Mouse (Mus musculus) cerebellum, adult 9-10 months (tissue): ENCODE measurements around the gene Gm21987.
"Not testable (repeated sequence)": the region's sequence is repeated elsewhere in the genome, so short reads cannot be mapped to it uniquely, and the experiment has no call there.

ENCODE experiments used
- DNase-seq: peaks from one replicate; pipeline ENCODE4 v3.0.0; 2022

Gm21987 gene

GRCm38 (mm10) chr16:38346529-38347325, at the start of gene Gm21987, which contains the start of gene Cox17:
Gene Gm21987, plus strand, starts transcription at chr16:38347040.
Gene Cox17, plus strand, starts transcription at chr16:38346991.
- DNase-seq: peak; percentile 96

- DNase-seq: no peak
Measured at GRCm38 (mm10) chr16:38298410-38298809, 48.4 kb upstream of the Gm21987 start.

DNA sequence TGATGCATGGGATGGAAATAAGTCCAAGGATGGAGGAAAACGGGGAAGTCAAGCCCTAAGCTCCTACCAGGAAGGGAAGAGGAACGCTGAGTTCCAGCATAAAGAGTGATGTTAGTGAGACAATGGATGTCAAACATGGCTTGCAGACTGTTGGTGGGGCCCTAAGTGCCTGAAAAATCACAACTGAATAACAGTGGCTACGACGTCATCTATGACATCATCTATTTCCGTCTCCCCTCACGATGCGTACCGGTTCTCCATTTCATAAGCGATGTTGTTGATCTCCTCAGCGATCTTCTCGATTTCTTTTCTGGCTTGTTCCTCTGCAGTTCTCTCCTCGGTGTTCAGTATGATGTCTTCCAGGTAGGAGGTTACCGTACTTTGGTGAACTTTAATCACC, 44.5 kb upstream of the Gm21987 start:
- no peak for DNase-seq

GRCm38 (mm10) chr16:38304460-38305194, 42.2 kb upstream of the Gm21987 start:
- no peak for DNase-seq

DNA sequence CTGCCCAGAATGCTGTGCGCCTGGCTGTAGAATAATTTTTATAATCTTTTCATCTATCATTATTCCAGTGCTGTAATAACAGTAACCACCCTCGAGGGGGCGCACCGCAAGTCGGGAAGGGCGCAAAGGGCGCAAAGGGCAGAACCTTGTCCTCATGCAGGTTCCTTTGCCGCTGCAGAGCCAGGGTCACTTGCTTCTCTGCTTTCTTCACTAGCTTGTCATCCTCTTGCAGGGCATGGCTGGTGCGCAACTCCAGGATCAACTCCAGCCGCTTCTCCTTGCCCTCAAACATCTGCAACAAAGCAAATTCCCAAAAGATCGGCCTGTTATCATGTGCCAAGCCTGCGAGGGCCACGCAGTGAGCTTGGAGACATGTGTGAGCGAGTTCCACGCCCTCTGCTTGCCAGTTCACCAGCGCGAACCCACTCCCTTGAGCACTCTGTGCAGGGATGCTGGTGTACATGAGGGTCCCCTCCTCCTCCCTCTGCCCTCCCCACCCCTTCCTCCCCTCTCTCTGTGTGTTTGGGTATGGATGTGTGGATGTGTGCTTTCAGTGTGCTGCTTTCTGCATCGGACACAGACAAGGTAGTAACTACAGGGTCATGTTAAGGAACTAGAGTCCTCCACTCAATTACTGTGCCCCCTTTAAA, 40.1 kb upstream of the Gm21987 start:
- no peak for DNase-seq

DNA sequence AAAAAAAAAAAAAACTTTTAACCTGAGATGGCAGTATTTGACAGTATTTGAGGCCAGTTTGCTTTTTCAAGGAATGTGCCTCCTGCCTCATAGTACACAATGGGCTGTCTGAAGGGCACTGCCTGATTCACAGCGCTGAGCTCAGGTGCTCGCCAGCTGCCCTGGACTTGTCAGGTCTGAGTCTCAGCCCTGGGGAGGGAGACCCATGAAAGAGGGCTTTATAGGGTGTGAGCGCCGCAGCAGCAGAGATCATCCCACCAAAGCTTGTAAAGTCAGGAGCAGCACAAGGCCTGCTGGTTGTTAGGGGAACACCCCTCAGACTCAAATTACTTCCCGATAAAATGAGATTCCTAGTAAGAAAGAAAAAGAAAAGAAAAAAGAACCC, 39.6 kb upstream of the Gm21987 start:
- DNase-seq: no peak

DNA sequence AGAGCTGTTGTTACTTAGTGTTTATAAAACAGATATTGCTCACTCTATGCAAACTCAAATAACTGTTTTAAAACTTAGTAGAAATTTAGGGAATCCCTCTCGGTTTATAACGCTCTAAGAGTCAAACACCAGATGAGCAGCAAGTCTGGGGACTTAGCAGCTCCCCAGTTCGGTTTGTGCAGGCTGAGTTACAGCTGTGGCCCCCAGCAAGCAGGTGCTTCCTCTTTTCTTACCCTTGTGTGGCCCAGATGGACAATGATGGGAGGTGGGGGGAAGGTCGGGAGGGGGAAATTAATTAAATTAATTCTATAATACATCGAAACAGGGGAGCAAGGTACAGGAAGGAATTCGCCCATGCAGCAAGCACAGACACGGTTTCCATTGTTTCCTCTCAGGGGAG, 39.2 kb upstream of the Gm21987 start:
- no peak for DNase-seq

DNA sequence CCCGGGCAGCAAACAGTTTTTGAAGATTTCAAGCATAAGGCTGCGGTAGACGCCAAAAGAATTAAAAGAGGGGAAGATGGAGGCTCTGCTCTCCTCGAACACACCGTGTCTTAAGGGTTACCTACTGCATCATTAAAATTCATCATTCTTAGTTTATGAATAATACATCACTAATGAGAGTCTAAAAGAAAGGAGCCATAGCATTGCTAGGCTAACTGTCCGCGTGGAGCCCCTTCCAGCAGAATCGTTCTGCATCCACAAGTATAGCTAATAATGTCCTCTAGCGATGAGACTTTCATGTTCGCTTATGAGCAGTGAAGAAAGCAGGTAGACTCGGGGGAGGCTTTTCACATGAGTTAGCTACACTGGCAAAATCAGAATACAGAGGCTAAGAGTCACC, 38.6 kb upstream of the Gm21987 start:
- DNase-seq: no peak

DNA sequence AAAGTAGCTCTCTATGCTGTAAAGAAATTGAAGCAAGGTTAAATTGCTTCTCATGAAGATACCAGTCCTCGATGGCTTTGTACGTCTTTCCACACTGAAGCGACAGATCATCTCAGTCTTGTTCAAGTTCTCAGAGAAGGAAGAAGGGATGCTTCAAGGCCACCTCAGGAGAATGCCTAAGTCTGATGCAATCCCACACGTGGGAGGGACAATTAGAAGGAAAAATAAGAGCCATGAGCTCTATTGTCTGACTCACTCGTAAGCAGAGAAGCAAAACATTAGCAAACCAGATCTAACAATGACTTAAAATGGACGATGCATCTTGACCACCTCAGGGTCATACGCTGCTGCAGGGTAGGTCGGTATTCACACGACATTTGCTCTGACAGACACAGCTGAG, 28.3 kb upstream of the Gm21987 start:
- DNase-seq: no peak

DNA sequence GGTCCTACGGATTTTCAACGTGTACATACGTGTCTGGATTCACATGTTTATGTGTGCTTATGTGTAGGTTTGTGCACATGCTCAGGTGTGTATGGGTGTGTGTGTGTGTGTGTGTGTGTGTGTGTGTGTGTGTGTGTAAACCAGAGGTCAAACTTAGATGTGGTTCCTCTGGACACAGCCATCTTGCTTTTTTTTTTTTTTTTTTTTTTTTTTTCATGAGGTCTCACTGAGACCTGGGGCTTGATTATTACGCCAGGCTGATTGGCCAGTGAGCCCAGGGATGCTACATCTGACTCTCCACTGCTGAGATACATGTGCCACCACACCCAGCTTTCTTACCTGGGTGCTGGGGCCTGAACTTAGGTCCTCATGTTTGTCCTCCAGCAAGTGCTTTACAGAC, 27.8 kb upstream of the Gm21987 start:
- no peak for DNase-seq

DNA sequence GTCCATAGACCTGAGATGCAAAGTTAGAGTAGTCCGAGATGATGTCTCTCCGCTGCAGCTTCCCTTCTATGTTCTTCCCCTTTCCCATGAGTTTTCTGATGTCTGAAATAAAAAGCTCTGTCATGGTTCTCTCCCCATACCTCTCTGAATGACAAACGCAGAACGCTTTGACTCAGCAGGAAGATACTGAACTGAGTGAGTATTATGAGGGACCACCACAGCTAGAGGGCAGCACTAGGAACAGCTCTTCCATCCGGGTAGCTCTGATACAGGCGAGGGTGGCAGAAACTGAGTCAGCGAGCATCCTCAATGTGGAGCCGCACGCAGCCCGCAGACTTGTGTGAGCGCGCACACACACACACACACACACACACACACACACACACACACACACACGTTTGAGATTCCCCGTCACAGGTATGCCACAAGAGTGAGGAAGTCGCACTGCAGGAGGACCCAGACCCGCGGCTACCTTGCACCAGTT, 25.3 kb upstream of the Gm21987 start:
- DNase-seq: peak; percentile 59

DNA sequence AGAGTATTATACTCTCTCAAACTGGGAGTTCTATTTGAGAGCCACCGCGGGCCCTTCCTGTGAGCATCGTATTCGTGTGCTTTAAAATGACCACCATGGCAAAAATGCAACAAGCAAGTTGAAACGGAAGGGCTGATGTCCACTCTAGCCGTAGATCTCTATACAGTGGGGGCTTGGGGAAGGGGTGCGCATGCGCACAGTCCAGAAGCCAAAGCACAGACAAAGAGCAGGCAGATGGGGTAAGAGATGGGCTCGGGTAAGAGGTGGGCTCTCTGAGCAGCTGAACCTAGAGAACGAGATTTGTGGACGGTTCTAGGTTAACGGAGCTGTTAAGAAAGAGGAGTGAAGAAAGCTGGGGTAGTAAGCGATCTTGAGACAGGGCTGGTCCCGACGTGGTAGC, 22.5 kb upstream of the Gm21987 start:
- DNase-seq: no peak

GRCm38 (mm10) chr16:38326778-38327397, 20.0 kb upstream of the Gm21987 start:
- no peak for DNase-seq

DNA sequence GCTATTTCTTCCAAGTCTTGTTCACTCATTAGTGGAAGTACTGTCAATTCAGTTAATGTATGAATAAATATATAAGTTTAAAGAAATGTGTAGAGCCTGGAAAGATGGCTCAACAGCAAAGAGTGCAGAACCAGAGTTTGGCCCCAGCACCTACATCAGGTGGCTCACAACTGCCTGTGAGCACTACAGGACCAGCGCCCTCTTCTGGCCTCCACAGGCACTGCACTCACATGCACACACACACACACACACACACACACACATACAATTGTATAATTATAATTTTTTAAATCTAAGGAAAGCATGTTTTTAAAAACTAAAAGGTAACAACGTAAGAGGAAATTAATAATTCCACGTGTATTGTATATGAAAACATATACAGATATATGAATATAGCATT, 17.5 kb upstream of the Gm21987 start:
- DNase-seq: no peak

- no peak for DNase-seq
Measured at GRCm38 (mm10) chr16:38334431-38334830, 12.4 kb upstream of the Gm21987 start.

DNA sequence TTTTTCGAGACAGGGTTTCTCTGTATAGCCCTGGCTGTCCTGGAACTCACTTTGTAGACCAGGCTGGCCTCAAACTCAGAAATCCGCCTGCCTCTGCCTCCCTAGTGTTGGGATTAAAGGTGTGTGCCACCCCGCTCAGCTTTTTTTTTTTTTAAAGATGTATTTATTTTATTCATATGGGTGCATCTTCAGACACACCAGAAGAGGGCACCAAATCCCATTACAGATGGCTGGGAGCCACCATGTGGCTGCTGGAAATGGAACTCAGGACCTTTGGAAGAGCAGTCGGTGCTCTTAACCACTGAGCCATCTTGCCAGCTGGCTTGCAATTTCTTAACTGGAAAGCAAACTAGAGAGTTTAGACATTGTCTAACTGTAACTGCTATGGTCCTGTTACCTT, 8.8 kb upstream of the Gm21987 start:
- not testable (repeated sequence) for DNase-seq

- DNase-seq: peak; percentile 61
Measured at GRCm38 (mm10) chr16:38341396-38342324, 5.2 kb upstream of the Gm21987 start, which contains the start of gene Maats1. Gene Maats1, minus strand, starts transcription at chr16:38342143.

GRCm38 (mm10) chr16:38344941-38345725, 1.7 kb upstream of the Gm21987 start:
- no peak for DNase-seq

- no peak for DNase-seq
Measured at GRCm38 (mm10) chr16:38347588-38347987, 748 bp downstream of the Gm21987 start.

DNA sequence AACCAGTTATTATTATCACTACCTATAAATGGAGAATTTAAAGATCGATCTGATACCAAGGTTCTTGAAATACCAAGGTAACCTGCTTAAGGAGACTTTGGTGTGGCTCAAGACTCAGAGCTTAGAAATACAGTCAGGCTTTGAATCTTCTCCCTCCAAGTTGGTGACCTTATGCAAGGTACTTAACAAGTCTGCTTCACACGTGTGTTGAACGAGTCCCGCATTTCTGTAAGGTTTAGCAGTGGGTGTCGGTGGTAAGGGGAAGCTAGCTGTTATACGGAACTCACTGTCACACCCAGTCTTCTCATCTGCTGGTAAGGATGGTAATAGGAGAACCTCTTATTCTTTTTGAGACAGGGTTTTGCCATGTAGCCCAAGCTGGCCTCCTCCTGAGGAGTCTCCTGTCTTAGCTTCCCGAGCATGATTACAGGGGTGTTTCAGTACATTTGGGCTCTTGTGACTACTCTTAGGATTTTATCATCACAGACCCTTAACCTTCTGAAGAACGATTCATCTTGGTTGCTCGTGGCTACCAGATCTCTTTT, 1.4 kb downstream of the Gm21987 start:
- no peak for DNase-seq

- DNase-seq: no peak
Measured at GRCm38 (mm10) chr16:38349881-38350280, 3.0 kb downstream of the Gm21987 start.
